Mouse (Mus musculus): ENCODE results near the gene Atr. TPM values are rescaled to one million over a fixed set of nuclear protein-coding genes. Genes with fewer than 3 reads are reported as not detected.

The Atr gene
- polyA plus RNA-seq, 1 experiment, result 4.4 TPM

DNA sequence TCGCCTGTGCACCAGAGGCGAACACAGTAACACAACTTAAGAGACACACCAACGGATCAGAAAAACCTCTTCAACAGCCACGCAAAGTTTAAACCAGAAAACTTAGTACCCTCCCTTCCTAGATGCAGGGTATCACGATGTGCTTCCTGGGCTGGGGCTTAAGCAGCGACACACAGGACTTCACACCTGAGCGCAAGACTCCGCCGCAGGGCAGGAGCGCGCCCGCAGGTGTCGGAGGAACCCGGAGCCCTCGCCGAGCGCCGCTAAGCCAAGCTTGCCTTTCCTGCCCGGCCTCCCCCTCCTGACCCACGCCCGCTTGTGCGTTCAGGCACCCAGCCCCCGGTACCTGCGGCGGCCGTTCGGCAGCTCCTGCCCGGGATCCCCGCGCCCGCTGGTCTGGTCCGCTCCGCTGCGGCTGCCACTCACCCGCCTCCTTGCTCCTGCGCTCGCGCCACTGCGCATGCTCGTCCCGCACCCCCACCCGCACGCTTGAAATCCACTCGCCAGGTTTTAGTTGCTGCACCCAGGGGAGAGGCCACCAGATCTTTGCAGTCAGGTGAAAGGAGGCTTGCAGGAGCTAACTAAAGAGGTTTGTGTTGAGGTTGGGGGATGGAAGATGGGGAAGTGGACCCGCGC is 12.5 kb upstream of the Atr start, which contains the start of gene Pls1:
Gene Pls1 (minus strand): TSS at position 487 of the 636 bp plus-strand sequence.
- H3K4me3 ChIP-seq (ENCODE audit: control insufficient read depth, insufficient read depth, low read length), result peak within 1 kb of the TSS; percentile 39
- H3K27ac ChIP-seq (ENCODE audit: control insufficient read depth, insufficient read depth, low read length), result no peak within 1 kb of the TSS
- H3K4me1 ChIP-seq (replicated peaks; ENCODE audit: control insufficient read depth, insufficient read depth, low read length), result peaks cover 3% of the 10 kb centered on the region; the same call in 1 of the 2 replicates
- peaks cover 9% of the 10 kb centered on the region; the same call in 1 of the 2 replicates for H3K27me3 ChIP-seq (ENCODE audit: control insufficient read depth, insufficient read depth, low read length)
- no peaks in the 10 kb centered on the region for H3K36me3 ChIP-seq (ENCODE audit: control insufficient read depth, insufficient read depth, low read length)
- 2% methylated on average over 46 of the region's 46 CpGs for WGBS
- TF ChIP-seq CTCF (IDR thresholded peaks at IDR 0.05; ENCODE audit: borderline replicate concordance, control insufficient read depth, extremely low read depth, insufficient read depth, low read length, poor library complexity) (no peak), POLR2A (IDR thresholded peaks at IDR 0.05; ENCODE audit: control insufficient read depth, extremely low read depth, insufficient read depth, low read length, poor library complexity) (0 out of 2 replicates have a peak, but pooled peaks have one; percentile 10)
- DNase-seq, result peak; percentile 82

GRCm38 (mm10) chr9:95845711-95846110 is 11.7 kb upstream of the Atr start:
- no peak overlapping the region for H3K4me3 ChIP-seq (ENCODE audit: control insufficient read depth, insufficient read depth, low read length)
- H3K27ac ChIP-seq (ENCODE audit: control insufficient read depth, insufficient read depth, low read length), result no peak overlapping the region
- no peak for DNase-seq
- H3K36me3 ChIP-seq (ENCODE audit: control insufficient read depth, insufficient read depth, low read length), result no peaks in the 10 kb centered on the region
- WGBS, result 82% methylated on average over 4 of the region's 4 CpGs
- H3K4me1 ChIP-seq (replicated peaks; ENCODE audit: control insufficient read depth, insufficient read depth, low read length), result peaks cover 3% of the 10 kb centered on the region; the same call in 1 of the 2 replicates
- TF ChIP-seq POLR2A (IDR thresholded peaks at IDR 0.05; ENCODE audit: control insufficient read depth, extremely low read depth, insufficient read depth, low read length, poor library complexity), result no peak
- no peak for TF ChIP-seq CTCF (IDR thresholded peaks at IDR 0.05; ENCODE audit: borderline replicate concordance, control insufficient read depth, extremely low read depth, insufficient read depth, low read length, poor library complexity)
- H3K27me3 ChIP-seq (ENCODE audit: control insufficient read depth, insufficient read depth, low read length), result peaks cover 9% of the 10 kb centered on the region; the same call in 1 of the 2 replicates

DNA sequence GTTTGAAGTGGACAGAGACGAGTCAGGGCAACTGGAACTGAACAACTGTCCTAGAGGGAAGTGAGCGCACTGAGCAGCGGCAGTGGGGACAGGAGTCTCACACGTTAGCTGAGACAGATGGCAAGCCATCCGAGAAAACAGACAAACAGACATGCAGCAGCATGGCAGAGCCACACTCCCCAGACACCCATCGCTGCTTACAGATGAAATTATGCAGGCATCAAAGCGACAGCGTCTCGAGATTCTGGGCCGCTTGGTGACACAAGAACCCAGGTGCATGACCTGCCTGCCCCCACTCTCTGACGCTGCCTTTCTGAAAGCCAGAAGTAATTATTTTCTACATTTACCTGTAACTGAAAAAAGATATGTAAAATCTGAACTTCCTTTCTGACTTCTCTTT is 5.7 kb upstream of the Atr start:
- Histone ChIP-seq H3K4me1 (replicated peaks; ENCODE audit: control insufficient read depth, insufficient read depth, low read length) (no peaks in the 10 kb centered on the region), H3K4me3 (ENCODE audit: control insufficient read depth, insufficient read depth, low read length) (no peak overlapping the region), H3K36me3 (ENCODE audit: control insufficient read depth, insufficient read depth, low read length) (no peaks in the 10 kb centered on the region), H3K27ac (ENCODE audit: control insufficient read depth, insufficient read depth, low read length) (no peak overlapping the region), H3K27me3 (ENCODE audit: control insufficient read depth, insufficient read depth, low read length) (no peaks in the 10 kb centered on the region)
- TF ChIP-seq POLR2A (IDR thresholded peaks at IDR 0.05; ENCODE audit: control insufficient read depth, extremely low read depth, insufficient read depth, low read length, poor library complexity), result no peak
- no peak for TF ChIP-seq CTCF (IDR thresholded peaks at IDR 0.05; ENCODE audit: borderline replicate concordance, control insufficient read depth, extremely low read depth, insufficient read depth, low read length, poor library complexity)
- DNase-seq, result no peak
- 71% methylated on average over 11 of the region's 11 CpGs for WGBS

GRCm38 (mm10) chr9:95852896-95853295 is 4.5 kb upstream of the Atr start:
- H3K27ac ChIP-seq (ENCODE audit: control insufficient read depth, insufficient read depth, low read length), result no peak overlapping the region
- H3K27me3 ChIP-seq (ENCODE audit: control insufficient read depth, insufficient read depth, low read length), result no peaks in the 10 kb centered on the region
- TF ChIP-seq CTCF (IDR thresholded peaks at IDR 0.05; ENCODE audit: borderline replicate concordance, control insufficient read depth, extremely low read depth, insufficient read depth, low read length, poor library complexity), result no peak
- no peak for TF ChIP-seq POLR2A (IDR thresholded peaks at IDR 0.05; ENCODE audit: control insufficient read depth, extremely low read depth, insufficient read depth, low read length, poor library complexity)
- DNase-seq, result peak; percentile 73
- H3K4me1 ChIP-seq (replicated peaks; ENCODE audit: control insufficient read depth, insufficient read depth, low read length), result peaks cover 4% of the 10 kb centered on the region; the same call in 1 of the 2 replicates
- no peak overlapping the region for H3K4me3 ChIP-seq (ENCODE audit: control insufficient read depth, insufficient read depth, low read length)
- H3K36me3 ChIP-seq (ENCODE audit: control insufficient read depth, insufficient read depth, low read length), result no peaks in the 10 kb centered on the region
- 25% methylated on average over 4 of the region's 4 CpGs for WGBS

- Histone ChIP-seq H3K36me3 (ENCODE audit: control insufficient read depth, insufficient read depth, low read length) (no peaks in the 10 kb centered on the region), H3K27ac (ENCODE audit: control insufficient read depth, insufficient read depth, low read length) (no peak overlapping the region), H3K27me3 (ENCODE audit: control insufficient read depth, insufficient read depth, low read length) (no peaks in the 10 kb centered on the region), H3K4me1 (replicated peaks; ENCODE audit: control insufficient read depth, insufficient read depth, low read length) (peaks cover 4% of the 10 kb centered on the region; the same call in 1 of the 2 replicates), H3K4me3 (ENCODE audit: control insufficient read depth, insufficient read depth, low read length) (no peak overlapping the region)
- TF ChIP-seq POLR2A (IDR thresholded peaks at IDR 0.05; ENCODE audit: control insufficient read depth, extremely low read depth, insufficient read depth, low read length, poor library complexity) (no peak), CTCF (IDR thresholded peaks at IDR 0.05; ENCODE audit: borderline replicate concordance, control insufficient read depth, extremely low read depth, insufficient read depth, low read length, poor library complexity) (no peak)
- 98% methylated on average over 2 of the region's 2 CpGs for WGBS
- no peak for DNase-seq
These were observed 2.5 kb upstream of the Atr start for GRCm38 (mm10) chr9:95854891-95855290.

DNA sequence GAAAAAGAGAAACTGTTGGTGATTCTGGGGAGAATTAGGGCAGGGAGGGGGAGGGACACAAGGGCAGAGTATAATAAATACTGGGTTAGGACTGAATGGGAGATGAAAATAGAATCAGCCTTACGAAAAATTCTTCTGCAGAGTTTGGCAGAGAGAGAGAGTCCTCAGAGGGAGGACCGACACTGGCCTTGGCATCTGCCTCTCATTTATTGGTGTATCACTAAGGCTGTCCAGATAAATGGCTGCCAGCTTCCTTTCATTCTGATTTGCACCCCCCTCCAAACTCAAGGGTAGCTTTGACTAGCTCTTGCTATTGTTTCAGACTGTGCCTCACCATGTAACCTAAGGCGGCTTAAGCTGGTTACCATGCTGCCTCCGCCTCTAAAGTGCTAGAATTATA is 1.4 kb upstream of the Atr start:
- no peak for DNase-seq

More for the DNA sequence above, 1.4 kb upstream of the Atr start:
- Histone ChIP-seq H3K27ac (ENCODE audit: control insufficient read depth, insufficient read depth, low read length) (no peak overlapping the region), H3K36me3 (ENCODE audit: control insufficient read depth, insufficient read depth, low read length) (no peaks in the 10 kb centered on the region), H3K4me3 (ENCODE audit: control insufficient read depth, insufficient read depth, low read length) (no peak overlapping the region), H3K4me1 (replicated peaks; ENCODE audit: control insufficient read depth, insufficient read depth, low read length) (peaks cover 4% of the 10 kb centered on the region; the same call in 1 of the 2 replicates), H3K27me3 (ENCODE audit: control insufficient read depth, insufficient read depth, low read length) (no peaks in the 10 kb centered on the region)
- TF ChIP-seq CTCF (IDR thresholded peaks at IDR 0.05; ENCODE audit: borderline replicate concordance, control insufficient read depth, extremely low read depth, insufficient read depth, low read length, poor library complexity) (no peak), POLR2A (IDR thresholded peaks at IDR 0.05; ENCODE audit: control insufficient read depth, extremely low read depth, insufficient read depth, low read length, poor library complexity) (no peak)
- 92% methylated on average over 4 of the region's 4 CpGs for WGBS
